Mouse (Mus musculus): ENCODE data around the gene Mmp15. TPM values are rescaled to one million over a fixed set of nuclear protein-coding genes. Genes with fewer than 3 reads are reported as not detected.

Mmp15 gene
- polyA plus RNA-seq, 1 experiment = 120 TPM

DNA sequence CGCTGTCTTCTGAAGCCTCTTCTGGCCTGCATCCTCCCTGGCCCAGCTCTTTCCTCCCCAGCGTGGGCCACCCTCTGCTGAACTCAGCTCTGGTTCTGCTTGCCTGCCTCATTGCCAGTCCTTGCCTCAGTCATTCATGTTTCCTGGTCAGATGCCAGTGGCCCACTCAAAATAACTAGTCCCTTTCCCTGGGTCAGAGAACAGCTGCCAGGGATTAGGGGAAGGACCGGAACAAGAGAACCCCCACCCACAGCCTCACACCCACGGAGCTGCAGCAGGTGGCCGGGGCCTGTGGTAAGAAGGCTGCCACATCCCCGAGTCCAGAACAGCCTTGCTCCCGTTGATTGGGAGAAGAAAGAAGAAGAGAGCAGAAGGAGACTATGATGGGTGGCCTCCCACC, 49.0 kb downstream of the Mmp15 start:
- WGBS = 69% methylated on average over 7 of the region's 7 CpGs
- no peak for TF ChIP-seq CTCF (IDR thresholded peaks at IDR 0.05; ENCODE audit: insufficient read depth, low read length)
- TF ChIP-seq POLR2A (IDR thresholded peaks at IDR 0.05; ENCODE audit: borderline replicate concordance, extremely low read depth, low read depth, low read length) = no peak

DNA sequence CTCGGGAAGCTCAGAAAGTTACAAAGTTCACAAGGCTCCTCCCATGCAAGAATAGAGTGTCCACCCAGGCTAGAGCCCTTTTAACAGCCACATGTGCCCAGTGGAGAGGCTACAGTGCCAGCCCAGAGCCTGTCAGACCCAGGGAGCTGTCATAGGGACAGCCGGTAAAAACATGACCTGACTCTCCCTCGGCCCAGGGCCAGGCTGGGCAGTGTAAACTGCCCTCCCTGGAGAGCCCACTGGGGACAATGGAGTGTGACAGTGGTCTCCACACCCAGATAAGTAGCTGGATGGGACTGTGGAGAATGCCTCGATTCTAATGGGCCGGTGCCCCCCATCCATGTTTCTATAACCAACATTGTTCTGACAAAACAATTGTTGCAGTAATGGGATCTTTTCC, 57.5 kb downstream of the Mmp15 start:
- no peak for DNase-seq
- H3K4me1 ChIP-seq (ENCODE audit: control insufficient read depth, insufficient read depth, low read length) = peaks cover 4% of the 10 kb centered on the region; the same call in 1 of the 2 replicates
- no peak overlapping the region for H3K4me3 ChIP-seq (replicated peaks; ENCODE audit: extremely low read depth, low read depth, low read length)
- WGBS = 45% methylated on average over 5 of the region's 5 CpGs
- TF ChIP-seq CTCF (IDR thresholded peaks at IDR 0.05; ENCODE audit: insufficient read depth, low read length) (no peak), POLR2A (IDR thresholded peaks at IDR 0.05; ENCODE audit: borderline replicate concordance, extremely low read depth, low read depth, low read length) (no peak)

More for the DNA sequence above, 49.0 kb downstream of the Mmp15 start:
- Histone ChIP-seq H3K4me1 (ENCODE audit: control insufficient read depth, insufficient read depth, low read length) (no peaks in the 10 kb centered on the region; the same call in 1 of the 2 replicates), H3K4me3 (replicated peaks; ENCODE audit: extremely low read depth, low read depth, low read length) (no peak overlapping the region)
- DNase-seq = no peak

- DNase-seq = no peak
- no peak overlapping the region for H3K4me3 ChIP-seq (replicated peaks; ENCODE audit: extremely low read depth, low read depth, low read length)
- no peak for TF ChIP-seq CTCF (IDR thresholded peaks at IDR 0.05; ENCODE audit: insufficient read depth, low read length)
- TF ChIP-seq POLR2A (IDR thresholded peaks at IDR 0.05; ENCODE audit: borderline replicate concordance, extremely low read depth, low read depth, low read length) = no peak
- 30% methylated on average over 10 of the region's 10 CpGs for WGBS
- H3K4me1 ChIP-seq (ENCODE audit: control insufficient read depth, insufficient read depth, low read length) = peaks cover 4% of the 10 kb centered on the region; the same call in 1 of the 2 replicates
These were observed 59.4 kb downstream of the Mmp15 start for GRCm38 (mm10) chr8:95411309-95411972.

DNA sequence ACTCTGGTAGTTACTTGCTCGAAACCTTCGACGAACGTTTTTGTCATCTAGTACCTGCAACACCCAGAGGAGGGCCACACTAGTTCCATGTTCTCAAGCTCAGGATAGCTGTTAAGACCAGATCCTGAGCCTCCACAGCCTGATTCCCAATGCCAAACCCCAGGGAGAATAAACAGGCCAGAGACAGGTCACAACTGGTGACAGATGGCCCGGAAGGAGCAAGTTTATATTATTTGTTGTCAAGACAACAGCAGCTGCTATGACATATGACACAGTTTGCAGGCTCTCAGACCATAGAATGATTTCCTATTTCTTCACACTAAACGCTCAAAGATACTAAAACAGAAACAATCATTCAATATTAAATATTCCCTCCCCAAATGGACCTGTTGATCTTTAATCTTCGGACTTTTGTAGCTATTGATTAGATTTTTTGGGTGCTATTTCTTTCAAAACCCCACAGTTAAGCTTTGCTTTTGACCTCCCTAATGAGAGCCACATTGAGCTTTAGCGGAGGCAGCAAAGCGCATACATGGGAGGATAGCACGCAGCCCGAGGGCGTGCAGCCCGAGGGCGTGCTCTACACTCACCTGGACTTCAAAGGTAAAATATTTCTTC, 70.2 kb downstream of the Mmp15 start:
- 79% methylated on average over 14 of the region's 14 CpGs for WGBS
- no peak overlapping the region for H3K4me3 ChIP-seq (replicated peaks; ENCODE audit: extremely low read depth, low read depth, low read length)
- peaks cover 4% of the 10 kb centered on the region for H3K4me1 ChIP-seq (ENCODE audit: control insufficient read depth, insufficient read depth, low read length)
- DNase-seq = no peak
- no peak for TF ChIP-seq POLR2A (IDR thresholded peaks at IDR 0.05; ENCODE audit: borderline replicate concordance, extremely low read depth, low read depth, low read length)
- TF ChIP-seq CTCF (IDR thresholded peaks at IDR 0.05; ENCODE audit: insufficient read depth, low read length) = no peak

Other genes starting within 250 kb of the Mmp15 start
- 93.2 and 95.3 TPM in 2 replicates for gene Kifc3, start 149.5 kb upstream of the Mmp15 start, polyA plus RNA-seq (2012; rRNA removed)
- 1.9 and 2.4 TPM in 2 replicates for gene Cngb1, start 45.7 kb upstream of the Mmp15 start, polyA plus RNA-seq (2012; rRNA removed)
- gene Tepp, start 41.7 kb upstream of the Mmp15 start, polyA plus RNA-seq (2012; rRNA removed) = 2.4 and 4.2 TPM in 2 replicates
- 17.1 and 20.8 TPM in 2 replicates for gene Zfp319, start 20.3 kb upstream of the Mmp15 start, polyA plus RNA-seq (2012; rRNA removed)
- gene Usb1, start 20.0 kb upstream of the Mmp15 start, polyA plus RNA-seq (2012; rRNA removed) = 26.1 and 31.8 TPM in 2 replicates
- 65.0 and 66.0 TPM in 2 replicates for gene Cfap20, start 82.6 kb downstream of the Mmp15 start, polyA plus RNA-seq (2012; rRNA removed)
- 13.2 and 21.7 TPM in 2 replicates for gene Csnk2a2, start 137.8 kb downstream of the Mmp15 start, polyA plus RNA-seq (2012; rRNA removed)
- gene Ccdc113, start 181.8 kb downstream of the Mmp15 start, polyA plus RNA-seq (2012; rRNA removed) = 2.6 and 4.7 TPM in 2 replicates
- 0.10 TPM in 1 of 2 replicates, not detected in the other for gene Prss54, start 224.1 kb downstream of the Mmp15 start, polyA plus RNA-seq (2012; rRNA removed)